Mouse (Mus musculus): ENCODE measurements around the gene Zmat5. TPM values are rescaled to one million over a fixed set of nuclear protein-coding genes. Genes with fewer than 3 reads are reported as not detected.

Zmat5 gene
- polyA plus RNA-seq, 1 experiment from 2014 or later: 72.6 TPM

Other genes with a start within 250 kb of the Zmat5 start
- gene Mtmr3, start 109.8 kb upstream of the Zmat5 start, polyA plus RNA-seq (2015; fragmentation: Nextera tagmentation; extraction: Ambion mirVana): 28.1 and 33.4 TPM in 2 replicates
- gene Gm11032, start 84.6 kb upstream of the Zmat5 start, polyA plus RNA-seq (2015; fragmentation: Nextera tagmentation; extraction: Ambion mirVana): not detected in 2 replicates
- 22.3 and 23.7 TPM in 2 replicates for gene Ascc2, start 66.9 kb upstream of the Zmat5 start, polyA plus RNA-seq (2015; fragmentation: Nextera tagmentation; extraction: Ambion mirVana)
- 595 and 628 TPM in 2 replicates for gene Uqcr10, start 336 bp upstream of the Zmat5 start, polyA plus RNA-seq (2015; fragmentation: Nextera tagmentation; extraction: Ambion mirVana)
- 2.7 and 3.3 TPM in 2 replicates for gene Cabp7, start 42.1 kb downstream of the Zmat5 start, polyA plus RNA-seq (2015; fragmentation: Nextera tagmentation; extraction: Ambion mirVana)
- 70.2 and 75.8 TPM in 2 replicates for gene Nf2, start 144.9 kb downstream of the Zmat5 start, polyA plus RNA-seq (2015; fragmentation: Nextera tagmentation; extraction: Ambion mirVana)
- 117 and 132 TPM in 2 replicates for gene Nipsnap1, start 169.3 kb downstream of the Zmat5 start, polyA plus RNA-seq (2015; fragmentation: Nextera tagmentation; extraction: Ambion mirVana)
- gene Thoc5, start 190.6 kb downstream of the Zmat5 start, polyA plus RNA-seq (2015; fragmentation: Nextera tagmentation; extraction: Ambion mirVana): 53.5 and 57.0 TPM in 2 replicates
- gene Nefh, start 243.4 kb downstream of the Zmat5 start, polyA plus RNA-seq (2015; fragmentation: Nextera tagmentation; extraction: Ambion mirVana): 8.1 and 8.6 TPM in 2 replicates

Measured in neural tube, embryonic 13.5 days (tissue).